Mouse (Mus musculus) lung, postnatal 4 days (tissue): ENCODE data around the gene Gm42878.
A peak's percentile ranks its signal among the peaks of the same experiment; 100 is the strongest.

ENCODE experiments used
- DNase-seq, 2 experiments: peaks; one replicate each; pipeline ENCODE4 v3.0.0; 2021

The Gm42878 gene

DNA sequence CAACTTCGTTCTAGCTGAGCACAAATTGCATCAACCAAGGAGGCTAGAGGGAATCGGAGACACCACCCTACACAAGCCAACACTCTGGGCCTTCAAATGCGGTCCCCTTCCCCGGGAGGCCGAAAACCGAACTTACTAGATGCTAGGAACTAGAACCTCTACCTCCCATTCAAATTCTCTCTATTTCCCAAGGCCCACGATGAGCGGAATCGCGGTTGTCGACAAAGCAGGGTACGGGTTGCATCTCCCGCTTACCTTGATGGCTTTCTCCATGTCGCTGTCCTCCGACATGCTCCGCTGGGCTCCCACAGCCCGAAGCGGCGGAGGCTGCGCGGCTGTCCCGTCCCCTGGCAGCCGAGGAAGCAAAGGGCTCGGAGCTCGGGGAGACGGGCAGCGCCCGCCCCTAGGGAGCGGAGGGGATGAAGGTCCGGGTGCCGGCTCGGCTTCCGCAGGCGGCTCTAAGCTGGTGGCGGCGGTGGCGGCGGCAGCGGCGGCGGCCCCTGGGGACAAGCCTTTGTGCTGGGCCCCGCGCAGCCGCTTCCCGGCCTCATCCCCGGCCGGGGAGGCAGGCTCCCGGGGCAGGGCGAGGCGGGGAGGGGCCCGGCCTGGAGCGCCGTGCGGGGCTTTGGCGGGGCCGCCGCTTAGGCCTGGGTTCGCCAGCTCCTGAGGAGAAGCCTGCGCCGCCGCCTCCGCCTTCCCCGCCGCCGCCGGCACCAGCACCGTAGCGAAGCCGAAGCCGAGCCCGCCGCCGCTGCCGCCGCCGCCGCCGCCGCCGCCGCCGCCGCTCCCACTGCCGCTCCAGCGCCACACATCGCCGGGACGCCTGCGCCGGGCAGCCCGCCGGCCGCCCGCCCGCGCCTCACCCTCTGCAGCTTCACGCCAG lies at the start of gene Gm42878, which contains the start of gene Adam1a:
Gene Gm42878 (minus strand): TSS at position 573 of the 883 bp plus-strand sequence.
Gene Adam1a (minus strand): TSS at position 573 of the 883 bp plus-strand sequence.
- peak; percentile 60 to 69 for DNase-seq

DNA sequence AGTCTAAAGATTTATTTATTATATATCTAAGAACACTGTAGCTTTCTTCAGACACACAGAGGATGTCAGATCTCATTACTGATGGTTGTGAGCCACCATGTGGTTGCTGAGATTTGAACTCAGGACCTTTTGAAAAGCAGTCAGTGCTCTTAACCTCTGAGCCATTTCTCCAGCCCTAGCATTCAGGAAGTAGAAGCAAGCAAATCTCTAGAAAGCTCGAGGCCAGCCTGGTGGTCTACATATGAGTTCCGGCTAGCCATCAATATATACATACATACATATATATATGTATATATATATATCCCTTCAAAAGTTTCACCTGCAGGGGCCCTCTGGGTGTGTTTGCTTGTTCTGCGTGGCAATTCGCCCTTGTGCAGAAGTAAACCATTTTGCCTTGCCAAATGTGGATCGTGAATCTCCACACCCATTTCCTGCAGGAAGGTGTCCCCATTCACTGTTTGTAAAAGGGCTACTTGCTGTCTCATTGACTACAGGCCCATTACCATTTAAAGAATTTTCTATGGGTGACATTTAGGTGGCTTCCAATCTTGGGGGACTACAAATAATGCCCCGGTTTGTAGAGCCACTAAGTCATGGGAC lies 49.5 kb upstream of the Gm42878 start:
- no peak for DNase-seq

DNA sequence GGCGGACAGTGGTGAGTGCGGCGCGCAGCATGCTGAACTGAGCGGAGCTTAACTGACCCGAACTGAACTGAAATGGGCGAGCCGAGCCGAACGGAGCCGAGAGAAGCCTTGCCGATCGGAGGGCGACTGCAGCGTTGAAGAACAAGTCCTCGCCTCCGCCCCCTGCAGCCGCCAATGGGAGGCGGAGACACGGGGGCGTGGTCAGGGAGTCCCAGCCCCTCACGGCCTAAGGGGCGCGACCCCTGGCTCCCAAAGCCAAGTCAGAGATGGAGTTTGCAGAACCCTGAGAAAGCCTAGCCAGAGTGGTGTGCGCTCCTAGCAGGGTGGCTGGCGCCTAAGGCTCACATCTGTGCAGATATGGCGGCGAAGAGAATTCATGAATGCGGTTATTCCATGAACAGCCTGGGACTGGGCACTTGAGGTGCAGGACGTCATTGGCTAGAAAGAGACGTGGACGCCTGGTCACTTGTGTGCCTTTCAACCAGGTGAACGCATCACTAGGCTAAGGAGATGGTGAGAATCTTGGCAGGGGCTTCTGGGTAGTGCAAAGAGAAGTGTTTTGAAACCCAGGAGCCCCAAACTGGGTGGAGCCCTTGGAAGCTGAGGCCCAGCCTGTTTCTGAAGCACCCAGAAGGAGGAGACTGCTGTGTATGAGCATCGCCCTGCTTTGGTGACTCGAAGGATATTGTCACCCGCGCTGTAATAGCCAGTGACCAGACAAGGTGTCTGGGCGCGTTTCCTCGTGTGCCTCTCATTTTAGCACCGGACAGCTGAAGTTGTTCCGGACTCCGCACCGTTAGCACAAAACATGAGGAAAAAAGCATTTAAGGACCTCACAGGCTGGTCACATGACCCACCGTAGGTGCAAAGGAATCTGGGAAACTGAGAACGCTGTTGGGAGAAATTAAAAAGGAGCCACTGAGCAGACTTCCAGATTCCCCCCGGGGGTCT lies 48.4 kb upstream of the Gm42878 start, which contains the start of gene Aldh2:
Gene Aldh2 (minus strand): TSS at position 374 of the 951 bp plus-strand sequence.
- peak; percentile 90 to 95 for DNase-seq

DNA sequence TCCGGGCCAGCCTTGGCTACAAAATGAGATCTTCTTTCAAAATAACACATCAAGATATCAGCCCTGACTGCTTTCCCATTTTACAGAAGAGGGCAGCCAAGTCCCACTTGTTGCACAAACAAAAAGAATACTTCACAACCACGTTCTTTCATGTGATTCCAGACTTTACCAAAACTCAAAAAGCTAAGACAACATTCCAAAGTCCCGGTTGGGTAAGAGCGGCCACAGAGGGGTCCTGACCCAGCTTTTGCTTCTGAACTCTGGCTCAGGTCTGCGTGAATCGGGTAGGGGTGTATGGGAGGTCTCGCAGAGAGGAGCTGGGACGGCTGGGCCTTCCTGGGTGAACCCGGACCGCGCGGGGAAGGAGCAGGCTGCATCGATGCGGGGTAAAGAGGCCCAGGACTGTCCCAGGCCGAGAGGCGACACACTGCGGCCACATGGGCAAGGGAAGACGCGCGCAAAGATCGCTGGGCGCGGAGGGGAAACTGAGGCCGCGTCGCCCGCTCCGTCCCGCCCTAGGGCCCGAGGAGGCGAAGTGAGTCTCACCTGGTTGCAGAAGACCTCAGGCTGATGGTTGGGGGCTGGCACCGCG lies 47.6 kb upstream of the Gm42878 start:
- DNase-seq = no peak

DNA sequence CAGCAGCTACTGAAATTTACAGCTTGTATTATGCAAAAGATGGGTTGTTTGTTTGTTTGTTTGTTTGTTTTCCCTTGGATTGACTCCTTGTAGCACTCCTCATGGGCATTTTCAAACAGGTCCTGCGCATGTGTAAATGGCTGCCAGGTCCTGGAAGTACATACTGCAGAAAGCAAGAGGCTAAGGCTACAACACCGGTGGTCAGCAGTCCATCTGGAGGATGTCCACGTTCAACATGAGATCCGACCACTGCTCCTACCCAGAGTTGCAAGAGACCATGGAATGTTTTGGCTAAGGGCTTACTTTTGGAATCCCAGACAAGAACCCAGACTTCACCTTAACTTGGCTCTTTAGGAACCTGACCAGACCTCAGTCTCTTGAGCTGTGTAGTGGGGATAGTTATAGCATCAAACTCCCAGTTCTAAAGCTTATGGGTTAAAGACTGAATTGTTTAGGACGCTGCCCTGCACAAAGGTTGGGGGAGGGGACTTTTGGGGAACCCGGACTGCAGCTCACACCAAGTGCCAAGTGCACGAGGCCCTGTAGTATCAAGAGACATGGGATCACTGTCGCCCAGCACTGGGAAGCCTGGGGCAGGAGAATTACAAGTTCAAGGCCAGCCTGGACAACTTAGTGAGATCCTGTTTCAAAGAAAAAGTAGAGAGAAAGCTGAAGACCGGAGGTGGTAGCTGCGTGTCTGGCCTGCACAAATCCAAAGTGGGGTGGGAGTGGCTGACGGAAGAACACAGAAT lies 47.0 kb upstream of the Gm42878 start:
- DNase-seq = no peak

DNA sequence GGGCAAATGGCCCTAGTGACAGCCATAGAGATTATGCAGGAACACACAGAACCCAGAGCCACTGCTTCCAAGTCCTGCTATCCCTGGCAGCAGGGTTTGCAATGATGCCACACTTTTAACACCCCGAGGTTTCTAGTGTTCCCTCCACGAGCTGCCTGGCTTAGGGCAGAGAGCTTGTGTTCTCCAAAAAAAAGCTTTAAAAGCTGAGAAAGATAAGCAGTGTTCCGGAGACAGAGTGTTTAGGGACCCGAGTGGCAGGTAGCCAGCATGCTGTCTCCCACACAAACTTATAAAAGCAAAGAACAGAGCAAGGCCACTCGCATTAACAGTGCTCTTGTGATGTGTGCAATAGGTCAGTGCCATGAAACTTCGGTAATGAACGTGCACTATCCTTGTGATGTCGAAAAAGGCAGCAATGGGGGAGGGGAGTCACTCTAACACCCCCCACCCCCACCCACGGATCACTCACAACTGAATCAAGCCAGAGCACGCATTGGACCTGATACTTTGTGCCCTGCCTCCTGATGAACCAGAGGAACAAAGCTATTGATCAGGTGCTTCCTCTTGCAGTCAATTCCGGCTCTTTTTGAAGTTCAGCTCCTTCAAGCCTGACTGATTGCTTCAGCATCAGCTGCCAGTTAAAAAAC lies 46.3 kb upstream of the Gm42878 start:
- peak in 1 of 2 experiments; percentile 52 for DNase-seq

DNA sequence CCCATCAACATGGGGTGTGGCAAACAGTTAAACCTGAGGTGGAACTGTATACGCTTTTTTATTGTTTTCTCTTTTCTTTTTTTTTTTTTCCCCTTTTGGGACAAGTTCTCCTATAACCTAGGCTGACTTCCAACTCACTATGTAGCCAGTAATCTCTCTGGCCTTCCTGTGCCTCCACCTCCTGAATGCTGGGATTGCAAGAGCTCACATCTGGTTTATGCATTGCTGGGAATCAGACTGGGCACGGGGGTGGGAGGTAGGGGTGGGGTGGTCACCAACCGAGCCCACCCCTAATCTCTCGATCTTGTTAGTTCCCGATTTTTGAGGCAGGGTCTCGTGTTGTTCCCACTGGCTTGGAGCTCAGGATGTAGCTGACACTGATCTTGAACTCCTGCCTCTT lies 44.6 kb upstream of the Gm42878 start:
- DNase-seq = no peak

DNA sequence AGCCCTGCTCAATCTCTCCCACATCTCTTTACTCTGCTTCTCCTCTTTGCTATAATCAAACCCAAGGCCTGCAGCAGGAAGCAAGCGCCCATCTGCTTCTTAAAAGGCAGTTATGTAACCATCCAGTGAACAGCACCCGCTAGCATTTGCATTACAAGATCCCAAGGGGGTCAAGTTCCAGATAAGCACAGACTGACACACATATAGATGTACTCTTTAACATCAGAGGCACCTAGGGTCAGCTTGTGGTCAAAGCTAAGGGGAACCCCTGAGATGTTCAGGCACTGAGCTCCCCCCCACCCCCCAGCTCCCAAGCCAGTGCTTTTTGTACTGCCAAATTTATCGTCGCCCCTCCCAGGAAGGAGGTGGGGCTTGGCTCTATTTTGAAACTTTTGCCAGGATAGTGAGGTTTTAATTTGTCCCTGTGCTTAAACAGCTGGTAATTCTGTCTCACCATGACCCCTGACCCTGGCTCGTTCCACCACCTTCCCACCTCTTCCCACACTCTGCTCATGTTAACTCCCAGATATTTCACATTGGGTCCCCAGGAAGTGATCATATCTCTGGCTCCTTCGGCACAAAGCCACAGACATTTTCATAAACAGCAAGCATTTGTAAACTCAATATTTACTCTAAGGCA lies 41.2 kb upstream of the Gm42878 start:
- peak; percentile 74 to 86 for DNase-seq

DNA sequence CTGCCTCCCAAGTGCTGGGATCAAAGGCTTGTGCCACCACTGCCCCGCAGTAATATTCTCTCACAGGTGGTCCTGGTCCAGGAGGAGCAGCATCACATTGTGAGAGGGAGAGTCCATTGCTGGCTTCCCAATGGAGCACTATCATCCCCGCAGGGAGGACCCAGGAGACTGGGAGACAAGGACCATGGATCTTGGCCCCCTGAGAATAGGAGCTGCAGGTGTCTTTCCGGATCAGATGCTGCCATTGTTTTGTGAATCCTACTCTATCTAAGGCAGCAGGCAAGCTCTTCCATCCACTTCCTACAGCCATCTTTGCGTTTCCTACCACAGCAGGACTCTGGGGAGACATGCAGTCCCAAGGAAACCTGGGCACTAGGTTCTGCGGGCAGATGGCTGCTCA lies 40.4 kb upstream of the Gm42878 start:
- no peak for DNase-seq

DNA sequence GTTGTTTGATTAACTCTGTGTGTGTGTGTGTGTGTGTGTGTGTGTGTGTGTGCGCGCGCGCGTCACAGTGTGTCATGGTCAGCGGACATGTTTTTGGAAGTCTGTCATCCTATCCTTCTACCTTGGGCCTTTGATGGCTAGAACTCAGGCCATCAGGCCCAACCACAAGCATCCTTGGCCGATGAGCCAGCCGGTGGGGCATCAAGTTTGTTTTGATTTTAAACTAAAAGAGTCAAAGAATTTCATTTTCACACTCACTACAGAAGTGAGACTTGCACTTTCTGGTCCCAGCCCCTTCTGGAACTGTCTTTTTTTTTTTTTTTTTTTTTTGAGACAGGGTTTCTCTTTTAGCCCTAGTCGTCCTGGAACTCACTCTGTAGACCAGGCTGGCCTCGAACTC lies 39.7 kb upstream of the Gm42878 start:
- DNase-seq = no peak

DNA sequence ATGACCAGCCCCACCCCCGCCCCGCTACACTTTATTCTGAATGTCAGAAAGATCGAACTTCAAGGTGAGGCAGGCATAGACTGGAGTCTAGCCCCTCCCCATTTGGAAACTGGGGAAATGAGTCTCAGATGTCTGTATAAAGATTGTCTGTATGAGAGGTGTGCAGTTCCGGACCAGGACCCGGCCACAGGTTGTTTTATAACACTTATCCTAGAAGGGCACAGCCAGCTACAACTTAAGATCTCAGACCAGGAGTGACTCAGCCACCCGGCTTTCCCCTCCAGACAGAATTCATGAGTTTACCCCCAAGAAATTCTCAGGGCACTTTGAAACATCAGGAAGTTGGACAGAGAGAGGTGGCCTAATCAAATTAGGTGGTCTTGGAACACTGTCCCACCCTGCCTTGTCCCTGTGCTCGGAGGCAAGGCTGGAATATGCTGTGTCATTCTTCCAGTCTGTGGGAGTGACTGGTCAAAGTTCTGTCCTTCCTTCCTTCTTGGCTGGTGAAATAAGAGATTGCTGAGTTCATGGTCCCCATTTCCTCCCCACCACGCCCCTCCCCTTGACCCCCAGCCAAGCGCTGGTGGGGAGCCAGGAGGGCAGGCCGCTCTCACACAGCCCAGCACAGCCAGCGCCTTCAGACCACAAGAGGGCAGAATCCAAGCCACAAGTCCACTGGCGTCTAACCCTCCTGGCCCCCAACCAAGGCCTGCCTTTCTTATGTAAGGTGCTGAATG lies 38.7 kb upstream of the Gm42878 start:
- peak; percentile 96 to 97 for DNase-seq

DNA sequence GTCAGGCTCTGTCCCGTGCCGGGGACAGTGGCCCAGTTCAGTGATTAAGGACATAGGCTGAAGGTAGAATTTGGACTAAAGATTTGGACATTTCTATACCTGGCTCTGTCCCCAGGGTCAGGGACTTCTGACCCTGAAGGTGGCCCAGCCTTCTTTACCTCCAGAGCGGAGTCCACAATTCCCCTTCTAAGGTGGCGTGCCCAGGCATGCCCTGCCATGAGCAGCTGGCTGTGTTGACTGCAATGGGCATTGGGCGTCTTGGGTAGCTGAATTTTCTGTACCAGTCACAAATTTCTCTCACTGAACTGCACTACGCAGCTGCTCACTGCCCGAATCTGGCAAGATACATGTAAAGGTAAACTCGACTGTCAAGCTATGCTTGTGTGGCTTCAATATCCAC lies 36.7 kb upstream of the Gm42878 start:
- no peak for DNase-seq

DNA sequence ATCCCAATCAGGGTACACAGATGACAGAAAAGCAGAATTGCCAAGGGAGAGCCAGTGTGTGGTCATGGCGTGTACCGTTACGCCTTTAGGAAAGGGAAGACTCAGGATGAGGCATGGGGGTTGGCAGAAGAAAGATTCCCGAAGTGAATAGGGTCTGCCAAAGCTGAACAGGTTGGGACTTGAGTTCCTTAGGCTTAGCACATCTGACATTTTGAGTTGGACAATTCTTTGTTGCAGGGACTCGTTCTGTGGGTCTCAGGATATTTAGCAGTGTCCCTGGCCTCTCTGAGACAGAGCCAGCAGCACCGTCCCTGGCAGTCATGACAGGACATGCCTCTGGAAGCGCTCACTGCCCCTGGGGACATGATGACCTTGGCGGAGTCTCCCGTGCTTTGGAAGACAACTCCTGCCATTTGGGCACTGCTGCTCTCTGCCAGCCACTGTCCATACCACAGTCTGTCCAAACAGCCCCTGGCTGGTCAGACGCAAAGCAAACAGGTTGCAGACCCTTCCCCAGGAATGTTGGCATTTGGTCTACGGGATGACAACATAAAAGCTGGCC lies 31.7 kb upstream of the Gm42878 start:
- no peak for DNase-seq

DNA sequence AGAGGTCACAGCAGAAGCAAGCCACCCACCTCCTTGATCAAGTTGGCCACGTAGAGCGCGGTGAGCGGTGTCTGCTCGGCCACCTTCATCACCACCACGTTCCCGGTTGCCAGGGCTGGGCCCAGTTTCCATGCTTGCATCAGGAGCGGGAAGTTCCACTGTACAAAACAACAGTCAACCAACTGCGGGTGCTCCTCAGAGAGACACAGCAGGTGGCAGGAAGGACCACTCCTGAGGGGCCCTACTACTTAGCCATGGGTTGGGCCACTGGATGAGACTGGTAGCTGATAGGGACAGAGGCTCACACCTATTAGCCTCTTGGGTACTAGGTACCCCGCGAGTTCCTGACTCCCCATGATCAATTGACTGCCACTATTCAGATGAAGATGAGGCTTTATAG lies 30.6 kb upstream of the Gm42878 start:
- DNase-seq = no peak

DNA sequence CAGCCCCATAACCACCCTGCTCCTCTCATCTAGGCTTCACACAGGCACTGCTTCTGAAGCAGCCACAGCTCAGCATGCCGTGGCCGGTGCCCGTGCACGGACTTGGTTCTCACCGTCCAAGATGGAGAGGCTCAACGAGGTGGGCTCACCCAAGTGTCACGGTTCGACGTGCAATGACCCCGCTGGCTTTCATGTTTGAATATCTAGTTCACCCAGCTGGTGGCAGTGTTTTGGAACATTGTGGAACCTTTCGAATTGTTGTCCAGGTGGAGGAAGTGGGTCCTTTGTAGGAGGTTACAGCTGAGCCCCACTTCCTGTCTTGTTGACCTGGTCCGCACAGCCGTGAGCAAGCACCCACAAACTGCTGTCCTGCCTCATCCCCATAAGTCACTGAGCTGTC lies 28.9 kb upstream of the Gm42878 start:
- no peak for DNase-seq

DNA sequence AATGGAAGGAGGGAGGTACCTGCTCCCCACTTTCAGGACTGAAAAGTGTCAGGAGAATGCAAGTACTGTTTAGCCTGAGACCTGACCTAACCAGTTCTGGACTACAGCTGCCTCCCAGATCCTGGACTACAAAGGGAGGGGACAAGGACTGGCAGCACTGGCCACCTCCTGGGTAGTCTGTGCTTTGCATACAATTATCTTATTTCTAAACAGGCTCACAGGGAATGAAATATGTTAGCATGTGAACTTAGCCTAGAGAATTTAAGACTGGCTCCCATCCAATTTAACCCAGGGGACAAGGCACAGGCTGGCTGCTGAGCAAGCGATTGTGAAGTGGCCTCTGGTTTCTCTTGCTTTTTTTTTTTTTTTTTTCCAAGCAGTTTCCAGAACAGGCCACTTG lies 25.5 kb upstream of the Gm42878 start:
- DNase-seq = no peak

DNA sequence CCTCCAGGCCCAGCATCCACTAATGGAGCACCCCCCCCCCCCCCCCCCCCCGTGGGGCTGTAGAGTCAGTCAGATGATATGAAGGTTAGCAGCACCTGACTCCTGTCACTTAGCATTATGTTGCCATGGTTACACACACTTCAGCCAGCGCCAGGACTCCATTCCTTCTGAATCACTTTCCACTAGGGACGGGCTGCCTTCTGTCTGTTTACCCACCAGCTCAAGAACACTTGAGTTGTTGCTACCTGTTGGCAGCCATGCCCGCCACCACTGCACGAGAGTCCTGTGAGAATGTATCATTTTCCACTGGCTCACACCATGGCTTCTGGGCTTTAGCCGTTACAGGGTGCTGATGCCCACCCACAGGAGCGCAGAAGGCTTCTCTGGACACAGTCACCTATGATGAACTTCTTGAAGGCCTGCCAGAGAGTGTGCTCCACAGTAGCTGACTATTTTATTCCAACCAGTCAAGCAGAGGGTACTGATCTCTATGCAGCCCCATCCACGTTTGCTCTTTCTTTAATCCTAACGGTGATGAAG lies 24.7 kb upstream of the Gm42878 start:
- peak; percentile 60 to 85 for DNase-seq

DNA sequence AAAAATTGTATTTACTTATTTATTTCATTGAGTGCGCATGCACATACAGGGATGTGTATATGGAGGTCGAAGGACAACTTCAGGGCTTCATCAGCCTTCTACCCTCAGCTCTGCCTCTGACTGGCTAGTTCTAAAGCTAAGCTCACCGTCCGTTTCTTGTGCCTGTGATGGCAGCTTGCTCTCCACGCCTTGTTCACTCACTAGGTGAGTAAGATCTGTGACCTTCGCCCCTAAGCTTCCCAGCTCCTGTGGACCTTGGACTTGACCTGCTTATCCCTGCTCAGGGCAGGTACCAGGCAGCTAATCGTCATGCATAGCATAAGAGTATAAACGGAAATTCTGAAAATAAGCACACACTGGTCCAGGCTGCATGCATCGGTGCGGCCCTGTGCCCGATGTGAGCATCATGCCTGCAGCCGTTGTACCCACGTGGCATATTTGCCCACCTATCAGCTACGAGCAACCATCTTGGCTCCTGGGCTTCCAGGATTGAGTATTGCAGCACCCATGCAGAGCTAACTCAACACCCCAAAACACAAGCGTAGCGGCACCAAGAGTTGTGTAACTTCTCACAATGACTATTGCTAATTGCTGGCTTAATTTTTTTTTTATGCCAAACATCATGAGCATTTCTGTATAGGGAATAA lies 20.9 kb upstream of the Gm42878 start:
- DNase-seq = no peak

DNA sequence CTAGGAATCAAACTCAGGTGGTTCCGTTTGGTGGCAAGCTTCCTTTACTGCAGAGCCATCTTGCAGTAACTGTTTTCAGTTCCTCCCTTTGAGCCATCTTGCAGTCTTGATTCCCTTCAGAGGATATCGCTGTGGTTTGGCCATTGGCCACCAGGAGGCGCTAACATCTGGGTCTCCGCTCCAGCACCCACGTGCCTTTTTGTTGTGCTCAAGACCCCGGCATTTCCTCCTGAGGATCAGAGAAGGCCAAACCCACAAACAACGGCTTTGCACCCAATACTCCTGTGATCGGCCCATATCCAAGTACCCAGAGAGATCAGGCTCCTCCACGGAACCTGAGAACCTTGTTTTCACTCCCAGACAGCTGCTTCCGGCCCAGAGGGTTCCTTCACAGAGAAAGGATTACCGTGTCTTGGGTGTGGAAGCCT lies 19.2 kb upstream of the Gm42878 start:
- peak; percentile 90 to 94 for DNase-seq
